Mouse (Mus musculus): ENCODE results near the gene Cyp1a1. TPM values are rescaled to one million over a fixed set of nuclear protein-coding genes. Genes with fewer than 3 reads are reported as not detected.
A peak's percentile ranks its signal among the peaks of the same experiment; 100 is the strongest.

The Cyp1a1 gene
- under 1 TPM; 0.09 TPM for total RNA-seq (2021)
- long read RNA-seq, experiment 1, result 0 reads
- long read RNA-seq, experiment 2, partial matches to known transcripts, result 1 of 1 reads
- long read RNA-seq, experiment 2, other reads (novel, unspliced or antisense), result 0 of 1 reads

DNA sequence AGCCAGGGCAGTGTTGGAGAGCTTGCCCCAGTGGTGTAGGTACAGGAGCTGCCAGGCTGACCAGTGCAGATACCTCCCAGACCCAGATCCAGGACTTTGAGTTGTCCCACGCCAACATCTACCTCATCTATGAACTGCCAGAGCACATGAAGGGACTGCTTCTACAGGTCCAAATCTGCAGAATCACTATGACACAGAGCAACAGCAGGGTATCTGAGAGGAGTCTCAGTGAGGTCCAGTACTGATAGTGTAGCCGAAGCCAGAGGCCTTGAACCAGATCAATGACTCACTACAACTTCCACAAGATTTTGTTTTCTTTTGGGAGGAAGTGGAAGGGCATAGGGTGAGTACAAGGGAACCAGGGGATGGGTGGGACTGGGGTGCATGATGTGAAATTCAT is at the start of gene Cyp1a1:
Cyp1a1 (plus strand) TSS at position 178 of the 400 bp plus-strand sequence.
- no peak for DNase-seq

- no peak for DNase-seq
Measured at GRCm38 (mm10) chr9:57638651-57639459, 48.9 kb upstream of the Cyp1a1 start.

GRCm38 (mm10) chr9:57639661-57640328 is 47.9 kb upstream of the Cyp1a1 start:
- DNase-seq, result no peak

GRCm38 (mm10) chr9:57640384-57640783 is 47.3 kb upstream of the Cyp1a1 start:
- peak; percentile 51 for DNase-seq

GRCm38 (mm10) chr9:57641022-57641421 is 46.7 kb upstream of the Cyp1a1 start:
- no peak for DNase-seq

- no peak for DNase-seq
Measured at GRCm38 (mm10) chr9:57641775-57642550, 45.8 kb upstream of the Cyp1a1 start.

DNA sequence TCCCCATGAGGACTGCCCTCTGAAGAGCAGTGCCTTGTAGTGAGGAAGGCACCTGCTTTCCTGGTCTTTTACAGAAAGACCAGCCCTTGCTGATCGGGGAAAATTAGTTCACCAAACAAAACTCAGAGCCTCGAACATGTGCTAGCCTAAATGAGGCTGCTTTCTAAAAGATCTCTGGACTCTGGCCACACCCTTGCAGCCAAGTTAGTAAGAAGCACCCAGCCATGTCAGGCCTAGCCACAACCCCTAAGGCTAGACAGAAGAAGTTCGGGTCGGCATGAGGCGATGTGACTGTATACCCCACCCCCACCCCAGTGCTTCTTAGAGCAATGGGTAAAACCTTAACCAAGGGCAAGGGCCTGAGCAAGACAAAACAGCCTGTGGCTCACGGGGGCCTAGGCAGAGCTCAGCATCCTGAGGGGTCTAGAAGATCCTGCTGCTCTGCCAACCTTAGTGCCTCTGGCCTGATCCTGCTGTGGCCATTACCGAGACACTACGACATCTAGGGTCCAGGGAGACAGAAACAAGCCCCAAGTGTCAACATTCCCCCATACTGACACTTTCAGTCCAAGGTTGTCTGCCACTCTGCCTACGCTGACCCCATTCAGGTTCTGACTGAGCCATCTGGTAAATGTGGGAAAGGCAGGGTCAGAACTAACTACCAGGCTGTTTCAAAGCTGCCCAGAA is 44.4 kb upstream of the Cyp1a1 start:
- no peak for DNase-seq

DNA sequence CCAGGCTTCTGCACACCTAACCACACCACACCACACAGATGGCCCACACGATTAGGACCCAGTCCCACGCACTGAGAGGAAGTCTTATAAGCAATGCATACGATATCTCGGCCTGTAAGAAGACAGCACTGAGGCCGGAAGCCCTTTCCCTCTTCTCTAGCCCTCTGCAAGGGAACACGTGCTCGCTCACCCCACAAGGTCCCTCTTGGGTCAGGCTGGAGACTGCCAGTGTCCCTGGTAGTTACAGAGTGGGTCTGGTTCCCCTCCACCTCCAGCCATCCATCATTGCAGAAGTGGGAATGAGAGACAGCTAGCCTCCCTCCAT is 43.9 kb upstream of the Cyp1a1 start:
- DNase-seq, result no peak

- DNase-seq, result no peak
Measured at GRCm38 (mm10) chr9:57644442-57644943, 43.2 kb upstream of the Cyp1a1 start.

GRCm38 (mm10) chr9:57644944-57645893 is 42.5 kb upstream of the Cyp1a1 start:
- peak; percentile 96 for DNase-seq

DNA sequence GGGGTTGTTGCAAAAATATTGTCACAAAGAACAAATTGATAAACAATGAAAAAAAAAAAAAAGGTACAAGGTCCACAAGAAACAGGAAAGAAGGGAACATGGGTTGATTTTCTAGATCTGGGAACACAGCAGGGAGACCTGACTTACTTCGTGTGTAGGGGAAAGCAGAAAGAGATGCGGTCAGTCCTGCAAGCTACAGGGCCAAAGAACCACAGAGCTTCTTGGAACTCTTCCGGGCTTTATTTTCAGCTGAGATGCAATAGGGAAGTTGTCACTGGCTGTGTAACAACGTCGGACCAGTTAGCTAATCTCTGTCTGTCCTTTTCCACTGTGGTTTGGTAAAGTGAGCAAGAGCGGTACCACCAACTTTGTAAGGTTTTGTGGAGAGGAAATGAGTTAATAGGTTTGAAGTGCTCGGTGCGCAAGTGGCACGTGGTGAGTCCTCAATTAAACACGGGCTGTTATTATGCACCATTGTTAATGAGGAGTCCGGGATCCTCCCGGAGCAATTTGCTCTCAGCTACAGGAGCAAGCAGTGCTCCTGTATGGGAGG is 41.1 kb upstream of the Cyp1a1 start:
- no peak for DNase-seq

- DNase-seq, result no peak
Measured at GRCm38 (mm10) chr9:57647286-57648108, 40.2 kb upstream of the Cyp1a1 start.

- no peak for DNase-seq
Measured at GRCm38 (mm10) chr9:57650130-57650785, 37.5 kb upstream of the Cyp1a1 start.

DNA sequence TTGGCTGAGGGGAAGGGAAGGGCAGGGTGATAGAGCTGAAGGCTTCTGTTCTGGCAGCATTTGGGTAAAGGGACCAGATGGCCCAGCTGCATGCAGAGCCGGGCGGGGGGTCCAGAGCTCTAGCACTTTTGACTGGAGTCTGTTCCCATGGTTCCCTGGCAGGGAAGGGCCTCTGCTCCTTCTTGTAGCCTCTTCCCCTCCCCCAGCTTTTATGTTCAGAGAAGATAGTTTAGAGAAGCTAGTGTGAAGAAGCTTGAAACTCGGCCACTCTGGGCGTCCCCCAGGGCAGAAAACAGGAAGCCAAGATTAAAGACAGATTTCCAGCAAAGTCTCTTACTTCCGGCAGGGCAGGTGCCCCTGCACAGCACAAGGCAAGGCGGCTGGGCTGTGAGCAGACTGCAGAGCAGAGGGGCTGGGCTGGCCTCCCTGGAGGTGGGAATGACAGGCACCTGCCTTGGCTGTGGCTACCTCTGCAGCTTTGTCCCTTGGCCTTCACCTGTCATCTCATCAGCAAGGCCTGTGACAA is 36.9 kb upstream of the Cyp1a1 start:
- no peak for DNase-seq

- DNase-seq, result no peak
Measured at GRCm38 (mm10) chr9:57652351-57652750, 35.4 kb upstream of the Cyp1a1 start.

- no peak for DNase-seq
Measured at GRCm38 (mm10) chr9:57652855-57653254, 34.9 kb upstream of the Cyp1a1 start.

DNA sequence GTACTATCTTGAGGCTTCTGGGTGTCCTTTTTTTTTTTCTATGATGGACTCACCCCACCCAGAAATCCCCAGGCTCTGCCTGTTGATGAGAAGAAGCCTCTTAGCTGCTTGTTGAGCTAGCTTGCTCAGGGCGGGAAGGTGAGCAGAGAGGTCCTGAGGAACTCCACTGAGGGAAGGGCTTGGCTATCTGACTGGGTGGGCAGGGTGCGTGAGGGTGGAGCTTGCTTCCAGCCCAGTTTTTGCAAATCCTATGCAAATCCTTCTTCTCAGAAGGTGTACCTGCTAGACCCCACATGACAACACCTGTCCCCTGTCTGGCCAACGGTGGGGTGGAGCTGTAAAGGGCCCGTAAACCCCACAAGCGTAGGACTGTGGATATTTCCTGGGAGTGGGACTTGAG is 34.4 kb upstream of the Cyp1a1 start, which contains the start of gene Csk:
Csk (minus strand) TSS at position 349 of the 400 bp plus-strand sequence.
- DNase-seq, result no peak

- DNase-seq, result no peak
Measured at GRCm38 (mm10) chr9:57654966-57655365, 32.8 kb upstream of the Cyp1a1 start.

GRCm38 (mm10) chr9:57655749-57656148 is 32.0 kb upstream of the Cyp1a1 start:
- peak; percentile 97 for DNase-seq

All from gastrocnemius, postnatal 10 days (tissue).